Mouse (Mus musculus) retina, postnatal 7 days (tissue): Measurements from ENCODE around the gene Anxa11.
"Not testable (repeated sequence)": the region's sequence is repeated elsewhere in the genome, so short reads cannot be mapped to it uniquely, and the experiment has no call there.

Experiments
- DNase-seq: peaks from one replicate; pipeline ENCODE4 v3.0.0-alpha.2; 2012; ENCODE audit warnings: low read depth, low spot score

Gene Anxa11

DNA sequence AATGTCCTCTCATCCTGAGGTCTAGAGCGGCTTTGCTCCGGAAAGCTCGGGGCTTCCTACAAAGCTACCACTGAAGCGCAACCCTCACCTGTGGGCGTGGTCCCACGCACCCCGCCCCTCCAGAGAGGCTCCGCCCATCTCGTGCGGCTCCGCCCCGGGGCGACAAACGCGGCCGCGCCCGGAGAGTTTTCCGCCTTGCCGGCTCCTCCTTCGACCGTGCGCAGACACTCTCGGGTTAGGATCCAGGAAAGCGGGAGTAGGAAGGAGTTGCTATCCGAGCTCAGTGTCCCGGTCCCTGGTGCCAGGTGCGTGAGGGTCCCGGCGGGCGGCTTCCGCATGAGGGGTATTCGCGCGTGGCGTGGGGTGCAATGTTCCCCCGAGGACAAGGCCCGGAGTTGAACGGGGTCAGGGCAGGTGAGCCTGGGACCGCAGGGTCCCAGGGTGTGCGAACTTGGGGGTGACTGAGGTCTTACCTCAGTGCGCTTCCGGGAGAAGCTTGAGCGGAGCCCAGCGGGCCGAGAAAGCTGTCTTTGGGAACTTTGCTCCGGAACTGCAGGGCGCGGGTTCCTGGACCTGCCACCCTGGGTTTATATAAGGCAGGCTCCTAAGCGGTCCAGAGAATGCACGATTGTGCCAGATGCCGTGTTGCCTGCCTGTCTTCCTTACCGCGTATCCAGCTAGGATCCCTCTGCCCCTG is at the start of gene Anxa11:
Gene Anxa11 (plus strand): TSS at position 166 of the 697 bp plus-strand sequence.
- DNase-seq, result peak; percentile 43

DNA sequence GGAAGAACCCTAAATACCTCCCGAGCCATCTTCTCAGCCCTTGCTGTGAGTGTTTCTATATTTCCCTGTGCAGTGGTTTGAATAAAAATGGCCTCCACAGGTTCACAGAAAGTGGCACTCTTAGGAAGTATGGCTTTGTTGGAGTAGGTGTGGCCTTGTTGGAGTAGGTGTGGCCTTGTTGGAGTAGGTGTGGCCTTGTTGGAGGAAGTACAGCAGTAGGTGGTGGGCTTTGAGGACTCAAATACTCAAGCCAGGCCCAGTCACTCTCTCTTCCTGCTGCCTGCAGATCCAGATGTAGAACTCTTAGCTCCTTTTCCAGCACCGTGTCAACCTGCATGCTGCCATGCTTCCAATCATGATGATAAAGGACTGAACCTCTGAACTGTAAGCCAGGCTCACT is 47.6 kb upstream of the Anxa11 start:
- DNase-seq, result no peak

DNA sequence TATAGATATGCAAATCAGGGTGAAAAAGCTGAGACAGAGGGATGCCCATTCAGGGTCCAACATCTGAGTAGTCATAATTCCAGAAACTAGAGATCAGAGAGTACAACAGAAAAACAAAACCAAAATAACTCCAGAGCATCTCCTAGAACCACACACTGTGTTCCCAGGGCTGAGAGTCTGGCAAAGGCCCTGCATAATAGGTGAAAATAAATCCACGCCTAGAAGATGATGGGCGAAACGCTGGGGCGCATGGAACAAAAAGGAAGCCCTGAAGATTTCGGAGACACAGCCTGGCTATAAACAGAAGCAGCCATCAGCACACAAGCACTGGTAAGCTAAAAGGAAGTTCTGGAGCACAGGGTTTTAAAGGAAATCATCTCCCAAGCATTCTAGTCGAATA is 46.9 kb upstream of the Anxa11 start:
- no peak for DNase-seq

DNA sequence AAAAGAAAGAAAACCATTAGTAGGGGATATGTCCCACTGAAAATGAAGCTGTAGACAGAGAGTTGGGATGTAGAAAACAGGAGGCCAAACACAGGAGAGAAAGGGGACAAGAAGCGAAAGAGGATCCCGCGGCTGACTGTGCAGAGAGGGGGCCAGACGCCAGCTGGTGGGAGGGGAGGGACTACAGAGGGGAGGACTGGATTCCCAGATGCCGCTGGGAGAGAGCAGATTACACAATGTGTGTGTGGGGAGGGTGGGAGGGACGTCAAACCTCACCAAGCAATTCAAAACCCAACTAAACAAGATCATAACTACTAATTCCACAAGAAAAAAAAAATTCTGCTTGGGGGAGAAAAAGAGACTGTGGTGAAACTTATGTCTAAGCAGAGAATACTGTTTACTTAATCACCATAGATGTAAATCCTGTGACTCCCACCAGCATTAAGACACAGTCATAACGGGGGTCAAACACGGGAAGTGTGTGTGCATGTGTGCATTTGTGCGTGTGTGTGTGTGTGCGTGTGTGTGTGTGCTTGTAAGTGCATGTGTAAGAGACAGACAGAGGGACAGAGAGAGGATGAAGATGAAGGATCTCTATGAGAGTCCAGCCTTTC is 46.3 kb upstream of the Anxa11 start:
- DNase-seq, result no peak

DNA sequence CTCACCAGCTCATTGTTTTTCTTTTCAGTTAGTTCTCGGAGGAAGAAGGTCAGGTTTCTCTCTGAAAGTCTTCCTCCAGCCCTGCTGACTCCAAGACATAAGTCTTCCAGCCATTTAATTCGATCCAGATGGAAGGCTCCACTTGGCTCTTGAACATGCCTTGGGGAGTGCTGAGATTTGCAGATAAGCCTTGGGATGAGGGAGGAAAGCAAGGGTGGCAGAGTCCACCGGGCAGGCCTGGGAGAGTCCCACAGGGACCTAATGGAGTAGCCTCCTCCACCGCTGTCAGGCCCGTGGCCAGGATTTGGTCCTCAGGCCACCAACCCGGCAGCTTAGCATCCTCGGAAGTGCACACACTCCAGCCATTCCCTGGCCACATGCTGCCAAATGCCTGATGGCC is 45.3 kb upstream of the Anxa11 start:
- no peak for DNase-seq

DNA sequence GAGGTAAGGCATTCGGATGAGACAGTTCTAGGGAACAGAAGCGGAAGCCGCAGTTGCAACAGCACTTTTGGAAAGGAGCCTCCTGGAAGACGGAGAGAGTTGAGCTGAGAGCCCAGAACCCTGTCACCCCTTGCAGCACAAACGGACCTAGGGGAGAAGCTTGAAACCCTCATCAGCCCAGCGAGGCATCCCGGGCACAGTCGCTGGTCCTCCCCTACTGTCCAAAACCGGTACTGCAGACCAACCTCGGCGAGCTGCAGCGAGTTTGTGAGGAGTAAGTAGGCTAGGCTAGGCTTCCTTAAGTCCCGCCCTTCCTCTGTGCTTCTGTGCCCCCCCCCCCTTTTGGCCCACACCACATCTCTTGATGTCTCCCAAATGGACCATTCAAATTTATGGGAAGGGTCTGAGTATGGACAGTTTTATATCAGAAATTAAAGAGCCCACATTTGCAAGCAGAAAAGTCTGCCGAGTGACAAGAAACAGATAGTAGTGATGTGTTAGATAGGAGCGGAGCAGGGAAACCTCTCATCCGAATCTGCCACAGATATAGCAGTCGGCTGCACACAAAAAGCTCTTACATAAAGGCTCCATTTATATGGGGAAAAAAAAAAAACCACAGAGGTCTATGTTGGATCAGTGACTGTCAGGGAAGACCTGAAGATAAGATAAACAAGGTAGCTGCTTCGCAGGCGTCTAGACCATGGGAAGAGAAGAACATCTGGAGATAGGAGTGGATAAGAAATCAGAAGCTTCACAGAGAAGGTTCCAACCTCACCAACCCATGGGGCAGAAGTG is 41.6 kb upstream of the Anxa11 start:
- DNase-seq, result no peak

DNA sequence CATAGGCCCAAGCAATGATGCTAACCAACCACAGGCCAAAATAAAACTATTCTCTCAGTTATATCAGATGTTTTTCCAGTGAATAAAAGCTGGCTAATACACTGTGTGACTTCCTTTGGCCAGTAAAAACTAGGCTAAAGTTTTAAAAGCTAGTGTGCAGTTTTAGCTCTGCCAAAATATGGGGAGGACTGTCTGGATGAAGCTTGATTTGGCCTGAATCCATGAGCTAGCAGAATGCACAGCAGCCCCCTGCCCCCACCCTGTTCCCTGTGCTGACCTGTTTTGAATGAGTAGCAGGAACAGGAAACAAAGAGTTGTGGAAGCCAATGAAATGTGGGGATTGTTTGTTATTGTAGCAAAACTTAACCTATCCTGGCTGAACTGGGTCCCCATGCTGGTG is 39.4 kb upstream of the Anxa11 start:
- DNase-seq, result no peak

DNA sequence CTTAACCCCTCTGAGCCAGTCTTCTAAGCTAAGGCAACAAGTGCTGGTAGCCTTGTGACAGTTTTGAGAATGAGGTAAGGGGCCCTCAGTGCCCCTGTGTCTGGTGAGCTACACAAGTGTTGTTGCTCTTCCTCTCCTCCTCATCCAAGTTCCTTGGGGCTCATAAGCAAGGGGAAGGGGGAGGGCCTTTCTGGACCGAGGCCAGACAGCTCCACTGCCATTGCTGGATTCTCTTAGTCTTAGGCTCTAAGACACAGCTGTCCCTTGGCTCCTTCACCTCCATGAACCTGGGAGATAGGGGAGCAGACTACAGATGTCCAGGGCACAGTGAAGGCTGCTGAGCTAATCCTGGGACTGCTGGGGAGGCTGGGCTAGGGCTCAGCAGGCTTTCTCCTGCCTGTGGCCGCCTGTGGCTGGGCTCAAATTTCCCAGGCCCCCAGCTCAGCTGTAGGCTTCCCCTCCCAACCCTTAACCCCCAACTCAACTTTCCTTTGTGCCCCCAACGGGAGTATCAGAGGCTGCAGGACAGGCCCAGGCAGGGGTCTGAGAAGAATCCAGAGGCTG is 38.6 kb upstream of the Anxa11 start:
- DNase-seq, result no peak

DNA sequence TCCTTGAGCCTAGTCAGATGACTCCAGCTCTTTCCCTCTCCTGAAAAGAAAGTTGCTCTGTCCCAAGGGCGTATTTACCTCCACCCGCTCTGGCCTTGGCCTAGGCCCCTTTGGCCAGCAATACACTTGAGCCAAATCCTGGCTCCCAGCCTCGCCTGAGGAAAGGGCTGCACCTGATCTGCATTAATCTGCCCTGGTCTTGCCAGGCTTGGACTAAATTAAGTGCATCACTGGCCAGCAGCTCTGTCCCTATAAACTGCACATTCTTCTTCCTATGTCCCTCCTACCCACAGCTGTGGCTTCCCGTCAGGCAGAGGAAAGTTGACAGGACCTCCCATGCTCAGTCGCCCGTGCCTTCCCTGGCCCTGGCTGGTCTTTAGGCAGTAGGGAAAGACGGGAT is 36.1 kb upstream of the Anxa11 start:
- DNase-seq, result no peak

DNA sequence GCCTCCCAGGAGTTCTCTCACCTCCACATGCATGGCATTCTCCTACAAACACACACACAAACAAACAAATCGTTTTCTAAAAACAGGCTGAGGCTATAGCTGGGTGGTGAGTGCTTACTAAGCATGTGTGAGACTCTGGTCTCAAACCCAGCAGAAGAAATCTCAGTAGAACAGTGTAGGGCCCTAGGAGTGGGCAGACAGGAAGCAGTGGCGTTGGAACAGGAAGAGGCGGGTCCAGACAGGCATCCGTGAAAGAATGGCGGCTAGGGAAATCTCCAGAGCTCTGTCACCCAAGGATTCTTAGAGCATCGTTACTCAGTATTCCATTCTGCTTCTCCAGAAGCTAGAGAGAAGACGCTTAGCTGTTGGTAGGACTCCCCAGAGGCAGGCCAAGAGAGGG is 35.4 kb upstream of the Anxa11 start:
- DNase-seq, result no peak

DNA sequence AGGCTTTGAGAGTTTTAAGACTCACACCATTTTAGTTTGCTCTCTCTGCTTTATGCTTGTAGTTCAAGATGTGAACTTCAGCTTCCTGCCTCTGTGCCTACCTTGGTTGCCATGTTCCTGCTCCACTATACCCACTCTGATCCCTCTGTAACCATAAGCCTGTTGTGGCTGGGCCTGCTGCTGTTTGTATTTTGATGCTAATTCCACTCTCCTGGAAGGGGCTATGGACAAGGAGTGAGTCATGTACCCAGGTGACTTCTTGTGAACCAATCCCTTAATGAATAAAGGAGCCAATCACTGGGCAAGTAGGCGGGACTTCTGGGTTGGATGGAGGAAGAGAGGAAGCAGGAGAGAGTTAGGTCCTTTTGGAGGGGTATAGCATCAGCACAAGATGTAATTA is 30.9 kb upstream of the Anxa11 start:
- DNase-seq, result not testable (repeated sequence)

DNA sequence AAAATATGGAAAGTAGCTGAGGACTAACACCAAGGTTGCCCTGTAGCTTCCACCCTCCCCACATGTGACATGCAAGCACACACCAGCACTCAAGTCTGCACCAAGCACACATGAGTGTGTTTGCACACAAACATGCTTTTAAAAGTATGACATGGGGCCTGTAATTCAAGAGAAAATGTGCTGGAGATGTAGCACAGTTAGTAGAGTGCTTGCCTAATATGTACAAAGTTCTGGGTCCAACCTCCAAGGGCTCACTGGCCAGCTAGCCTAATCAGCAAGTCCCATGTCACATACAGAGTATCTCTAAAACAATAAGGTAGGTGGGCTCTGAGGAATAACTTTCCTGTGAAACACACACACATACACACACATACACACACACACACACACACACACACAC is 27.8 kb upstream of the Anxa11 start:
- DNase-seq, result no peak

DNA sequence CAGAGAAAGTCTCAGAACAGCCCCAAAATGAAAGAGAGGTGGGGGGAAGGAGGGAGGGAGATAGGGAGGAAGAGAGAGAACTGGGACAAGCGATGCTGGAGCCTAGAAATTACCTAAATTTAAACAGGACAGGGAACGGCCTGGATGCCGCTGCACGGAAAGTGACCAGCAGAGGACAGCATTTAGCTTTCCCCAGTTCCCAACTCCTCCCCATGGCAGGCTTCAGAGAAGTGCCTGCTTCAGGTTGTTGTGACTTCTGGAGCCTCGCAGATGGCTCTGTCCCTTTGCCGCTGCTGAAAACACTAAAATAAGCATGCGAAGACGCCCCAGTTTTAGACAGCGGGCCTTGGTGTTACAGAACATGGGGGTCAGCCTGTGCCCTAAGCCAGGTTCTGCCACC is 25.5 kb upstream of the Anxa11 start:
- DNase-seq, result peak; percentile 28

DNA sequence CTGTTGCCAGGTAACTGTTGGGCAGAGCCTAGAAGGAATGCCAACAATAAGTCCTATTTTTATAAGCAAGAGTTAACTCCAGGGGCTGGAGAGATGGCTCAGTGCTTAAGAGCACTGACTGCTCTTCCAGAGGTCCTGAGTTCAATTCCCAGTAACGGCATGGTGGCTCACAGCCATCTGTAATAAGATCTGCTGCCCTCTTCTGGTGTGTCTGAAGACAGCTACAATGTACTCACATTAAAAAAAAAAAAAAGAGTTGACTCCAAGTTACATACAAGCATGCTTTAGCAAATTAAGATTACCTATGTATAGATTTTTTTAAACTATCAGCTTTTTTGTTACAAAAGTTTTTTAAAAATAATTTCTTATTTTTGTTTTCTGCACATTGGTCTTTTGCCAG is 19.4 kb upstream of the Anxa11 start:
- DNase-seq, result no peak

DNA sequence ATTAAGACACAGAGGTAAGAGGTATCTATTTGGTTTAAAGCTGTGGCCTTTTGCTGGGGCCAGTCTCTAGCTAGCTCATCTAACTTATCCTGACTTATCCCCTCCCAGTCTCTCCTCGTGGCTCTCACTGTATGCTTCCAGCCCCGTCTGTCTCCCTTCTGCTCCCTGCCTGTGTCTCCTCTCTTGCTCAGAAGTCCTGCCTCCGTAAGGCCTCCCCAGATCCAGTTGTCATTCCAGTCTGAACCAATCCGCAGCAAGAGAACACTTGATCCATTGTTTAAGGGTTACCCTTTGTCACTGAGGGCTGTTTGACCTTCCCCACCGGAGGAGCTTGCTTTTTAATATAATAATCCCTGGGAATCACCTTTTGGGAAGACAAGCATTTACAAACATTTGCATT is 17.0 kb upstream of the Anxa11 start:
- DNase-seq, result no peak

DNA sequence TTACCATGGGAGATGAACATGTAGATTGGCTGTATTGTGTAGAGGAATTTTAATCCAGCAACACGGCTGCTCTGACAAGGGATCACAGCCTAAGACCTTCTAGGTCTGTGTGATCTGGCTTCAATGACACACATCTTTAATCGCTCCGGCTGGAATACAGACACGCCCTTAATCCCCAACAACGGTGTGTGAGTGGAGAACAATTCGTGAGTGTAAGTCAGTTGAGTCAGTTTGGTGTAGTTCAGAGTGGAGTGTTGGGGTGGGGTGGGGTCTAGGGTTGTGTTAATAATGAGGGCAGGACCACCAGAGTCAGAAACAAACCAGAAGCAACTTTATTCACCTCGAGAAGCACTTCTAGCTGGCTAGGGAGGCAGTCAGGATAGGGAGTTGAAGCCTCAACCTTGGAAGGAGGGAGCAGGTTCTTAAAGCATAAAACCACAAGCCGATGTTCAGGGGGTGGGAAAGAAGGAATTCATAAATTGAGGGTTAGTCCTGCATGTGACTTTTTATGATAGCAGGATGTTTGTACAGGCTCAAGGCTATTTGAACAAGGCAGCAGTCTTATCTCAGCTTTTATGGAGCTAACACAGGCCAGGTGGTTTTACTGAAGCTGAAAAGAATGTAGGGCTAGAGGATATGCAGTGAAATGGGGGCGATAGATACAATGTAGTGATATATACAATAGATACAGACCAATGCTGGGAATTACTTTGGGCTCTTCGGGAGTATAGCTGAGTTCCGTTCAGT is 15.9 kb upstream of the Anxa11 start:
- DNase-seq, result no peak

DNA sequence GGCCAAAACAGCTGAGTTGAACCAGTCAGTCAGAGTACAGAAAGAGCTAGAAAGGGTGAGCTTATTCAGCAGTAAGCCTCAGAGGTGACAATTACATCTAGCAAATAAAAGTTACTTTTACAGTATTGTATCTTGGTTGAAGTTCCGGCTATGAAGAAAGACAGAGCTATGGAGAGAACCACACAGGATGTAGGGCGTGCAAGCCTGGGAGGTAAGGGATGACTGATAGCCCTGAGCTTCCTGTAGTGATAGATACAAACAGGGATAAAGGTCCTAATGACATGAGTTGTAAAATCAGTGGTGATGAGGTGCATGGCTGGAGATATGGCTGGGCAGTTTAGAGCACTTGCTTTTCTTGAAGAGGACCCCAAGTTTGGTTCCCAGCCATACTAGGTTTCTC is 15.1 kb upstream of the Anxa11 start:
- no peak for DNase-seq

DNA sequence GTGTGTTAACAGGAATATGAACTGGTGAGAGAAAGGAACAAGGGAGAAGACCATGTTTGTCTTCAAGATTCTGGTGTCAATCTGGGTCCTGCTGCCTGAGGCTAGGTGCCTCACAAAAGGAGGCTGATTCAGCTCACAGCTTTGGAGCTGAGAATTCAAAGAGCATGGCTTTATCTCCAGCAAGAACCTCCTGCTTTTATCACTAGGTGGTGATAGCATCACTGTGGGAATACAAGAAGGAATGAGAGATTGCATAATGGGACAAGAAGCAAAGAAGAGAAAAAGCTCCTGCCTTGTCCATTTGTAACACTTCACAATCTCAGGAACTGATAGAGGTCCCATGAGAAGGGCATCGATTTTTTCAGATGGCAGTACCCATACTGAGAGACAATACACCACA is 10.6 kb upstream of the Anxa11 start:
- no peak for DNase-seq

DNA sequence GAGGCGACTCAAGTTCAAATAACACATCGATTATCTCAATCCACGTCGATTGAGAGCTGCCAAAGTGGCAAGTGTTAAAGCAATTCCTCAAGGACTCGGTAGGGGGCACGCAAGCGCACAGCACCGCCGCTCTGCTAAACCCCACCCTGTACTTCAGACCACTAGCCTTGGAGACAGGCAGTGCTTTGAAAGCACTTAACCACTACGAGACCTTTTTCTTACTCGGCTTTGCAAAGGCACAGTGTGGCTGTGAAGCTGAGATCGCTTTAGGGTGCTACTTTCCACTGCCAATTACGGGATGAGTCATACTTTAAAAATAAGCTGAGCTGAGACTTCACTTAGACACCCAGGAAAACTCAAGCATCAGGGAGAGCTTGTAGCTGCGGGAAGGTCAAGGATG is 9.7 kb upstream of the Anxa11 start:
- DNase-seq, result peak; percentile 29

DNA sequence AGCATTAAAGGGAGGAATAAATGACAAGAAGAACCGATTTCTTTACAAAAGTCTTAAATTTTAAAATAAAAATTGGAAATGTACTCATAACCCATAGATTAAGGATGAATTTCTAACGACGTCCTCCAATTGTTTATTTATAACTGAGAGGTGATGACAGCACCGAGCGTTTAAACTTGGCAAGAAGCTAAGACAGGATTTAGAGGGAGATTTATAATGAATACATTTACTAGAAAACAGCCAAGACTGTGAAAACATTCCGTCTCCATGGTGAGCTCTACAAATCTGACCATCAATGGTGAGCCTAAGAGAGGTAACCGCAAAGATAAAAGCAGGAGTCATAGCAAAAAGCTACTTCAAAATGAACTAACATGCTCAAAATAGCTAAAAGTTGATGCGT is 3.5 kb upstream of the Anxa11 start:
- DNase-seq, result no peak

DNA sequence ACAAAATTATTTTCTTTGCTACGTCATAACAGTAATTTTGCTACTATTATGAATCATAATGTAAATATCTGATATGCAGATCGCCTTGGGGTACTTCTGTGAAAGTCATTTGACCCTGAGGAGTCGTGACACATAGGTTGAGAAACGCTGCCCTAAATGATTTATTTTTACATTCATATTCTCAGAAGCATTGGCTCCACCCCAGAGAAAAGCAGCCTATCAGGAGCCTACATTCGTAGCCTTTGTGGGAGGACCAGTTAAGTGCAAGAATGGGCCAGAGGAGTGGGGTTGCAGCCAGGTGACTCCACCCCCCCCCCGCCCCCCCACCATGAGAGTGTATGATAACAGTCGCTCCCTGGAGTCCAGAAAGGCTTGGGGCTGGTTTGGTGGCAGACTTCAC is 2.2 kb upstream of the Anxa11 start:
- no peak for DNase-seq

DNA sequence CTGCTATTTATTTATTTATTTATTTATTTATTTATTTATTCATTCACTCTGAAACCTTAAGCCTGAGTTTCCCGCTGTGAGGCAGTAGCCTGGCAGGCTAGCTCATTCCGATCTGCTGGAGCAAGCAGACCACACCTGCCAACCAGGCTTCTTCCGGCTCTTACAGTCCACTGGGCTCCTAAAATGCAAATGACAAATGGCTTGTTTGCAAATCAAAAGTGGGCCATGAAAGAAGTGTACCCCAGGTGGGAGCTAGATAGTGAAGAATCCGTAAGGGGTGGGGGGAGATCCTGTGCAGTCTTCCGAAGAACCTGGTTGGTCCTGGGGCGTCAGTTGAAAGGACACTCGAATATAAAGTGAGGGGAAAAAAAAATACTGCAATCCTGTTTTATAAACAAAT is 995 bp upstream of the Anxa11 start:
- no peak for DNase-seq
